Mouse (Mus musculus) neural tube, embryonic 10.5 days (tissue): Measurements from ENCODE around the gene Clasrp.
A peak's percentile ranks its signal among the peaks of the same experiment; 100 is the strongest.

Experiments used
- DNase-seq: peaks from one replicate; pipeline ENCODE4 v3.0.0-alpha.2; 2017; ENCODE audit warnings: low spot score; ENCODE audit errors: extremely low spot score

The Clasrp gene

GRCm38 (mm10) chr7:19603849-19604605 lies at the start of gene Clasrp:
Gene Clasrp, minus strand, starts transcription at chr7:19604486.
- peak; percentile 93 for DNase-seq

GRCm38 (mm10) chr7:19652614-19653013 lies 48.3 kb upstream of the Clasrp start:
- DNase-seq: no peak

DNA sequence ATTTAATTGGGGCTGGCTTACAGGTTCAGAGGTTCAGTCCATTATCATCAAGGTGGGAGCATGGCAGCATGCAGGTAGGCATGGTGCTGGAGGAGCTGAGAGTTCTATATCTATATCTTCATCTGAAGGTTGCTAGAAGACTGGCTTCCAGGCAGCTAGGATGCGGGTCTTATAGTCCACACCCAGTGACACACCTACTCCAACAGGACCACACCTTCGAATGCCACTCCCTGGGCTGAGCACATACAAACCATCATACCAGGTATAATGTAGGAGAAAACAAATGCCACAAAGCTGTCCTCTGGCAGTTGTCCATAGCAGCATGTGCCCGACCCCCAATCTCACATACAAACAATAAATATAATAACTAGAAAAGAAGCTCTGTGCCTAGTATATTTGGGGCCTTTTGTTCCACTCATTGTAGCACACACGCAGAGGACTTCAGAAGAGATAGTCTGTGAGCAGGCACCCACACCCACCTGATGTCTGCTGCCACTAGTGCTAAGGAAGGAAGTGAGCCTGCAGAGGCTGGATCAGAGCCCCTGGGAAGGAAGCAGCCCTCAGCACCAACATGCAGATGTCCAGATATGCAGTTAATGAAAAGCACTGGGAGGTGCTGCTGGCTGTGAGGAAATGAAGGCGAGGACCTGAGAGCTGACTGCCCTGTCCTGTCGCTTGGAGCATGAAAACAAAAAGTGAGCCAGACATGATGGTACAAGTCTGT lies 46.9 kb upstream of the Clasrp start:
- DNase-seq: no peak

DNA sequence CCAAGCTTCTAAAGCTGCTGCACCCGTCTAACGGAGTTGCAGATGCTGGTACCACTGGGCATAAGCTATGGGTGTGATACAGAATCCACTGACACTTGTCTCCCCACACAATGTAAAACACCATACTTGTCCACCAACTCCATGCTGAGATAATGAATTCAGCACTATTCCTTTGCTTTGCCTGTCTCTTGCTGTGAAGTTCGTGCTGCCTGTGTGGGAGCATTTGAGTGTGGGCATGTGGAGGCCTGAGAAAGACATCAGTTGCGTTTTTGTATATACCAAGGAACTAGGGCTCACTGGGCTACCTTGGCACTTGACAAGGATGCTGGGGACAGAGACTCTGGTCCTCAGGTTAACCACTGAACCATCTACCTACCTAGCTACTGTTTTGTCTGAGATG lies 36.9 kb upstream of the Clasrp start:
- DNase-seq: no peak

DNA sequence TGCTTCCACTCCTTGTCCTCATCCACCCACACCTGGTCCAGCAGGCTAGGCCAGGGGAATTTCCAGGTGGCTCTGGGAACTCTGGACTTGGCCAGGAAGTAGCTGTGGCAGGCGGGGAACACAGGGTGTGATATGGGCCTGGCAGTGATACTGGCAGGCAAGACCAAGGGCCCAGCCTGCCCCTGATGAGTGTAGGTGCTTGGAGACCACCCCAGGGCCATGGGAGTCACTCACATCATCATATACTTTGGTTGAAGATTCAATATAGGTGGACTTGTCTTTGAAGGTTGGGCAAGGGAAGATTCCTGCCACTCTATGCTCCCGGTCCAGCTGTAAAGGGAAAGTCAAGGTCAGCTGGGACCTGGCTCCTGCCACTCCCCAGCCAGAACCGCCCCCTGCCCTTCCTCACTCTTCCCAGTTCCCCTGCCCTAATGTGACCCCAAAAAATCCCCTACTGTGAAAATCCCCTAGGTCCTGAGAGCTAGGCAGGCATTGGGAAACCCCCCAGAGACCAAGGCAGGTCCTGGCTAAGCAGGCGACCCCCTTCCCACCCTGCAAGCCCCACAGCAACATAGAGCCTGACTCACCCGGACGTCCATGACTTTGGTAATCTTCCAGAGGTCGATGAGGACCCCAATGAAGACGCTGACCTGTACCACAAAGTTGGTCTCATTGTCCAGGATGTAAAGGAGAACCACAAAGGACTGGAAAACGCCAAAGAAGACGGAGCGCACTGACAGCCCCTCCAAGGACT lies 31.0 kb upstream of the Clasrp start:
- no peak for DNase-seq

GRCm38 (mm10) chr7:19634591-19634990 lies 30.3 kb upstream of the Clasrp start:
- DNase-seq: no peak

DNA sequence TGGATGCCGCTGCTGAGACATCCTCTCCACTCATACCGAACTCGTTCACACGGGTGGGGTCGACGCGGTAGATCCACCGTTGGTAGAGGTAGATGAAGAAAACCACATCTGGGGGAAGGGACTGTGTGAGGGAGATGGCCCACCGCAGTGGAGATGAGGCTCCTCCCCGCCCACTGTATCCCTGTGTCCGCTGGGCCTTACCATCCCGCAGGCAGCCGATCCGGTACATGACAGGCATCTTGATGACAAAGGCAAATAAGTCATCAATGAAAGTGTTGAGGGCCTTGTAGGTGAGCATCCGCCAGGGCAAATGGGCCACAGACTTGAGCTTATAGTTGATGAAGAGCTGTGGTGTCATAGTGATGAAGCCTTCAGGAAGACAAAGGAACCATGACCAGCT lies 29.6 kb upstream of the Clasrp start:
- DNase-seq: no peak

- no peak for DNase-seq
Measured at GRCm38 (mm10) chr7:19633197-19633596, 28.9 kb upstream of the Clasrp start.

DNA sequence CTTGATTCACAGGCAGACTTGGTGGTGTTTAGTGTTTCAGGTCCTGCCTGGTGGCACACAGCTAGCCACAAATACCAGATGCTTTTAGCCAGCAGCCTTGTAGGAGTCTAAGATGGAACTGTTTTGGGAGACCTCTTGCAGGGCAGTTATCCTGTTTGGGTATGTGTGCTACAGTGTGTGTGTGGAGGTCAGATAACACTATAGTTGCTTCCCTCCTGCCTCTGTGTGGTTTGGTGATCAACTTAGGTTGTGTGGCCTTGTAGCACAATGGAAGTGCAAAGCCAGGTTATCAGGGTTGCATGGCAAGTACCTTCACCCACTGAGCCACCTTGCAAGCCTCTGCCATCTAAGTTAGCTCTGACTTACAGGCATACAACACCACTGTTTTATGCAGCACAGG lies 28.4 kb upstream of the Clasrp start:
- no peak for DNase-seq

DNA sequence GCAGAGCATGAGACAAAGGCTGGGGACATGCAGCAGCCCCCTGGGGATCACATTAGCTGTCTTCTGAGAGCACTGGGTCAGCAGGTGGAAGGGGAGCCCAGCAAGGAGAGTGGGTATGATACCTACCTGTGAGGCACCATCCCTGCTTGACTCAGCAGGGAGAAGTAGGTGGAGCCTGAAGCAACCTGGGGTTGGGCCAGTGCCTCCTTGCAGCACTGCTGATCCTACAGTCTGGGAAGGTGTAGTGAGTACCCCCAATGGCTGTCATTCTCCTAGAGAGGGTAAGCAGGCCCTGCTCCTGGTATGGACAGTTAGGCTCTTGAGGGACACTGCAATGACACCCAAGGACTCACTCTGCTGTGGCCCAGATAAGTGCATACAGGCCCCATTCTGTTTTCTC lies 28.0 kb upstream of the Clasrp start:
- DNase-seq: no peak

- peak; percentile 91 for DNase-seq
Measured at GRCm38 (mm10) chr7:19629361-19629734, 25.1 kb upstream of the Clasrp start, which contains the start of gene Relb. Gene Relb, minus strand, starts transcription at chr7:19629438.

DNA sequence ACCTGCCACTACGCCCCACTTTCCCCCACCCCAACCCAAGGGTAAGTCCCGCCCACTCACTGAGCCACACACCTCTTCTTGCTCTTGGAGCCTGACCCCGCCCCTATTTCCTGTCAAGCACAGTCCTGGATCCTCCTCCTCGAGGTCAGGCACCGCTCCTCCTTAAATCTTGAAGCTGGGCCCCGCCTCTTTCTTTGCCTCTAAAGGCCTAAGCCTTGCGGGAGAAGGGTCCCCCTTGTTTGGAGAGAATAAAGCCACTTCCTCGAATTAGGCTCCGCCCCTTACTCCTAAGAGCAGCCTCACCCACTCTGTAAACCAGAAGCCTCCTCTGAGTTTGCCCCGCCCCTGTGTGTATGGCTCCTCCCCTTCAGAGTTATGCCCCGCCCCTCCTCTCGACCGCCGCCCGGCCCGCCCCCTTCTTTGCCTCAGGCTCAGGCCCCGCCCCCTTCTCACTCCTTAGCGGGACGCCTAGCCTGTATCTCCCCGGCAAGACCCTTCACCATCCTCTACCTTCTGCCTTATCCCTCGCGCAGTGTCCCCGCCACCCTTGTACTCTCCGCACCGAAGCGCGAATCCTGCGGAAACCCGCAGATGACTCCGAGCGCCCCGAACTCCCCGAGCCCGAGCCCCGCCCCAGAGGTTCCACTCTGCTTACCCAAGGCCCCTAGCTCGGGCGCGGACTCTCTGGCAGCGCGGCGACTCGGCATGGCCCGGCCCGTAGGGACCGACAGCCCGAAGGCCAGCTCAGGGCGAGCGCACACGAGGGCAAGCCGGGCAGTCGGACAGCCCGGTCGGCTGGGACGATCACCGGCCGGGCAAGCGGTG lies 24.5 kb upstream of the Clasrp start:
- DNase-seq: peak; percentile 90

GRCm38 (mm10) chr7:19628192-19628535 lies 23.9 kb upstream of the Clasrp start:
- DNase-seq: no peak

GRCm38 (mm10) chr7:19627721-19628120 lies 23.4 kb upstream of the Clasrp start:
- no peak for DNase-seq

GRCm38 (mm10) chr7:19623433-19623832 lies 19.1 kb upstream of the Clasrp start:
- no peak for DNase-seq

DNA sequence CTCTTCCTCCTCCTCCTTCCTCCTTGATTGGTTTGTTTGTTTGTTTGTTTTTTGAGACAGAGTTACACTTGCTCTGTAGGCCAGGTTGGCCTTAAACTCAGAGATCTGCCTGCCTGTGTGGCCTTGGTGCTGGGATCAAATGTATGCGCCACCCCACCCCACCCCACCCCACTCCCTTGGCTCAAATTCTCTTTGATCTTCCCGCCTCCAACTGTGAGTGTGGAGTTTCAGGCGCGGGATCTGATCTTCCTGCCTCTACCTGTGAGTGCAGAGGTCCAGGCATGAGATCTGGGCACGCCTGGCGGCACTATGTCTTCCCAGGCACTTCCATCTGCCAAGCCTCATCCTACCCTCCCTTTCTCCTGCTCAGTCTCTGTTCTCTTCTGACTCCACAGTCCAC lies 18.0 kb upstream of the Clasrp start:
- DNase-seq: no peak

DNA sequence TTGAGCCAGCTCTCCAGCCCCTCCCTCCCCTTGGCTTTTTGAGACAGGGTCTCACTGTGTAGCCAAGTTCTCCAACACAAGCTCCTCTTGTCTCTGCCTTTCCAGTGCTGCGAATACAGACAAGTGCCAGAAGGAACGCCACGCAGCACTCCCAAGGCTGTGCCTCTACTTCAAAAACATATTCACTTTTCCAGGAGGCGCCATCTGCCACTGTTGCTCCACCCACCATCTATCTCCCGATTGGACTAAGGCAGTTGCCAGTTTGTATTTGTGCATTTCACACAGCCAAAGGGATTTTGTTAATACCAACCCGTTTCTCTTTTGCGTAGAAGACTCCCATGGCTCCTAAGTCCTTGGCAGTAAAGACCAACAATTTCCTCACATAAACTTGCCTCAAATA lies 16.5 kb upstream of the Clasrp start:
- no peak for DNase-seq

DNA sequence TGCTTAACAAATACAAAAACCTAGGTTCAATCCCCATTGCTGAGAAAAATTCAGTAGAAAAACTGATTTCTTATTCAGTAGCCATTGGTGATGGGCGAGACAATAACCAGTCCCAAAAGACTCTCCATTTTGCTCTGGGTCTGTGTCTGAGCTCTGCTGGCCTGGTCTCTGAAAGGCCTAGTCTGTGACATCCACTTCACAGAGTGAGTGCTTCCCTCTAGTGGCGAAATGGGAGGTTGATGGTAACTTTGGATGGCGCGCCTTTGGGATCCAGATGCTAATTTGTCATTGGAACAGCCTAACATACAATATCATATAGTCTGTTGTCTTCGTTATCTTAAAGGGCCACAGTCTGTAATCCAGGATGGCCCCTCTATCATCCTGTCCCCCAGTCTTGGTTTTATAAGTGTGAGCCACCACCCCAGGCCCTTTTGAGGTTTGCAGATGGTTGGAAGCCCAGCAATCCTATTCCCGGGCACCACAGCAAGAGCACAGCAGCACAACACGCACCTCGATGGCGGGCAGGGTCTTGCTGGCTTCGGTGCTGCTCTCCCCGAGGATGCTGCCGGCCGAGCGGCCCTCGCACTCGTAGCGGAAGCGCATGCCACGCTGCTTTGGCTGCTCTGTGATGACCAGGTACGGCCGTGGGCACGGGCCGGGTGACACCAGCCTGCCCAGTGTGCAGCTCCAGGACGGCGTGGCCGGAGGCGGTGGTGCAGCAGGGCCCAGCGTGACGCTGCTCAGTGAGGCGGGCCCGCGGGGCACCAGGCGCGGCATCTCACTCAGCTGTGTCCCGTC lies 14.9 kb upstream of the Clasrp start:
- peak; percentile 78 for DNase-seq

GRCm38 (mm10) chr7:19615036-19615577 lies 10.8 kb upstream of the Clasrp start:
- no peak for DNase-seq

DNA sequence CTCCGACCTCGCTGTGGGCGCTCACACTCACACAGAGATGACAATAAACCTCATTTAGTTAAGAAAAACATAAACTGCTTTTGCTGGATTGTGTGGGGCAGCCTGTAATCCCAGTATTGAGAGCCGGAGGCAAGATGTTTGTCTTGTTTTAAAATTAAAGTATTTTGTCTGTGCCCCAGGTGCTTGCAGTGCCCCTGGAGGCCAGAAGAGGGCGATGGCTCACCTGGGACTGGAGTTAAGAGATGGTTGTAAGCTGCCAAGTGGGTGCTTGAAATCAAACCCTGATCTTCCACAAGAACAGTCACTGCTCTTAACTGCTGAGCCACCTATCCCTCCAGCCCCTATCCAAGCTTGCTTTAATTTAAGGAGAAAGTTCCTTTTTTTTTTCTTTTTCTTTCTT lies 6.7 kb upstream of the Clasrp start:
- no peak for DNase-seq
